Mouse (Mus musculus): ENCODE data around the gene Fras1.

Fras1 gene

GRCm38 (mm10) chr5:96792422-96792821 is 418.7 kb downstream of the Fras1 start:
- no peak for DNase-seq (ENCODE audit: low read depth, low spot score)

- no peak for DNase-seq (ENCODE audit: low read depth, low spot score)
Observed at GRCm38 (mm10) chr5:96792936-96793718, 419.4 kb downstream of the Fras1 start, which contains the start of gene Anxa3. Anxa3 (plus strand) TSS chr5:96793339.

- DNase-seq (ENCODE audit: low read depth, low spot score): no peak
Observed at GRCm38 (mm10) chr5:96793953-96794635, 420.3 kb downstream of the Fras1 start.

- DNase-seq (ENCODE audit: low read depth, low spot score): no peak
Observed at GRCm38 (mm10) chr5:96795752-96796151, 422.0 kb downstream of the Fras1 start.

GRCm38 (mm10) chr5:96797465-96797864 is 423.7 kb downstream of the Fras1 start:
- DNase-seq (ENCODE audit: low read depth, low spot score): no peak

- DNase-seq (ENCODE audit: low read depth, low spot score): no peak
Observed at GRCm38 (mm10) chr5:96799165-96799564, 425.4 kb downstream of the Fras1 start.

GRCm38 (mm10) chr5:96799969-96800368 is 426.2 kb downstream of the Fras1 start:
- DNase-seq (ENCODE audit: low read depth, low spot score): no peak

GRCm38 (mm10) chr5:96802185-96802584 is 428.4 kb downstream of the Fras1 start:
- DNase-seq (ENCODE audit: low read depth, low spot score): no peak

- no peak for DNase-seq (ENCODE audit: low read depth, low spot score)
Observed at GRCm38 (mm10) chr5:96803091-96803490, 429.3 kb downstream of the Fras1 start.

- DNase-seq (ENCODE audit: low read depth, low spot score): no peak
Observed at GRCm38 (mm10) chr5:96804304-96804703, 430.5 kb downstream of the Fras1 start.

GRCm38 (mm10) chr5:96804813-96805212 is 431.1 kb downstream of the Fras1 start:
- DNase-seq (ENCODE audit: low read depth, low spot score): no peak

- no peak for DNase-seq (ENCODE audit: low read depth, low spot score)
Observed at GRCm38 (mm10) chr5:96810620-96811019, 436.9 kb downstream of the Fras1 start.

GRCm38 (mm10) chr5:96824769-96825327 is 451.1 kb downstream of the Fras1 start:
- no peak for DNase-seq (ENCODE audit: low read depth, low spot score)

- no peak for DNase-seq (ENCODE audit: low read depth, low spot score)
Observed at GRCm38 (mm10) chr5:96827176-96827575, 453.4 kb downstream of the Fras1 start.
